Mouse (Mus musculus) lung, adult 2 months (tissue): ENCODE data around the gene Polr2c. TPM values are rescaled to one million over a fixed set of nuclear protein-coding genes. Genes with fewer than 3 reads are reported as not detected.
"Not testable (repeated sequence)": the region's sequence is repeated elsewhere in the genome, so short reads cannot be mapped to it uniquely, and the experiment has no call there.

Source experiments
- DNase-seq: peaks from one replicate; pipeline ENCODE4 v3.0.0; 2022
- H3K4me1 ChIP-seq: fragments of 200-500 bp; 2 replicates; pipeline ENCODE4 v1.6.1; 2011; ENCODE audit warnings: low read length; ENCODE audit not compliant: control insufficient read depth, insufficient read depth
- H3K4me3 ChIP-seq: fragments of 200-500 bp; replicated peaks from 2 replicates; pipeline ENCODE3; 2011; ENCODE audit warnings: low read depth, mild to moderate bottlenecking, control low read depth, low read length; ENCODE audit errors: extremely low read depth
- CTCF ChIP-seq: fragments of 200-500 bp; IDR thresholded peaks from 2 replicates; pipeline ENCODE4 v1.5.1; 2011; ENCODE audit warnings: mild to moderate bottlenecking, low read length, control low read depth; ENCODE audit not compliant: insufficient read depth
- POLR2A ChIP-seq: fragments of 200-500 bp; IDR thresholded peaks from 2 replicates; pipeline ENCODE4 v1.6.1; 2011; ENCODE audit warnings: low read depth, mild to moderate bottlenecking, control low read depth, low read length, borderline replicate concordance; ENCODE audit errors: extremely low read depth
- WGBS: fragments of 180-500 bp; shearing (Covaris S2); methylation state at CpG from one replicate; pipeline ENCODE4 v1.1.7; 2018; 5-methylcytosine and 5-hydroxymethylcytosine counted together
- polyA plus RNA-seq: library from polyadenylated mRNA; depleted of rRNA; stranded (reverse); fragments of >200 nt; gene quantifications from 2 replicates; pipeline ENCODE4 v1.2.3, GENCODE M21; 2012

The Polr2c gene
- polyA plus RNA-seq, 1 experiment: 105 TPM

- Histone ChIP-seq H3K4me3 (no peak overlapping the region), H3K4me1 (no peaks in the 10 kb centered on the region)
- no peak for DNase-seq
- 89% methylated on average over 7 of the region's 7 CpGs for WGBS
- TF ChIP-seq CTCF: no peak
- TF ChIP-seq POLR2A: no peak
Observed at GRCm38 (mm10) chr8:94820553-94820952, 36.7 kb upstream of the Polr2c start.

- Histone ChIP-seq H3K4me3 (no peak overlapping the region), H3K4me1 (no peaks in the 10 kb centered on the region)
- TF ChIP-seq POLR2A (no peak), CTCF (no peak)
- 95% methylated on average over 2 of the region's 2 CpGs for WGBS
- DNase-seq: no peak
Observed at GRCm38 (mm10) chr8:94821381-94821780, 35.9 kb upstream of the Polr2c start.

- peak; percentile 86 for TF ChIP-seq CTCF
- no peak for TF ChIP-seq POLR2A
- DNase-seq: peak; percentile 66
- WGBS: 79% methylated on average over 23 of the region's 23 CpGs
- H3K4me1 ChIP-seq: no peaks in the 10 kb centered on the region
- no peak overlapping the region for H3K4me3 ChIP-seq
Observed at GRCm38 (mm10) chr8:94822637-94823560, 34.4 kb upstream of the Polr2c start.

- no peak for DNase-seq
- no peak overlapping the region for H3K4me3 ChIP-seq
- 73% methylated on average over 6 of the region's 6 CpGs for WGBS
- TF ChIP-seq POLR2A: no peak
- TF ChIP-seq CTCF: no peak
- H3K4me1 ChIP-seq: no peaks in the 10 kb centered on the region
Observed at GRCm38 (mm10) chr8:94825170-94825569, 32.1 kb upstream of the Polr2c start.

DNA sequence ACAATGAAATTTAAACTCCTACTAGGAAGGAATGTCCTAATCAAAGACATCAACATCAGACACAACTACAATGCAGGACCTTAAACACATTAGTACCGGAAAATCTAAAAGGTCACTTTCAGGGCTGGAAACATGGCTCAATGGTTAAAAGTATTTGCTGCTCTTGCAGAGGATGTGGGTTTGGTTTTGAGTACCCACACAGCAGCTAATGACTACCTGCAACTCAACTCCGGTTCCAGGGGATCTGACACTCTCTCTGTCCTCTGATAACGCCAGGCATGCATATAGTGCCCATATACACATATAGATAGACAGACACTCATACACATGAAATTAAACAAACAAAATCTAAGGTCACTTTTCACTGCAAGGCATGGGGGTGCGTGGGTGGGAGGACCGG lies 31.0 kb upstream of the Polr2c start:
- Histone ChIP-seq H3K4me3 (no peak overlapping the region), H3K4me1 (no peaks in the 10 kb centered on the region)
- 93% methylated on average over 5 of the region's 5 CpGs for WGBS
- no peak for TF ChIP-seq POLR2A
- TF ChIP-seq CTCF: no peak
- no peak for DNase-seq

DNA sequence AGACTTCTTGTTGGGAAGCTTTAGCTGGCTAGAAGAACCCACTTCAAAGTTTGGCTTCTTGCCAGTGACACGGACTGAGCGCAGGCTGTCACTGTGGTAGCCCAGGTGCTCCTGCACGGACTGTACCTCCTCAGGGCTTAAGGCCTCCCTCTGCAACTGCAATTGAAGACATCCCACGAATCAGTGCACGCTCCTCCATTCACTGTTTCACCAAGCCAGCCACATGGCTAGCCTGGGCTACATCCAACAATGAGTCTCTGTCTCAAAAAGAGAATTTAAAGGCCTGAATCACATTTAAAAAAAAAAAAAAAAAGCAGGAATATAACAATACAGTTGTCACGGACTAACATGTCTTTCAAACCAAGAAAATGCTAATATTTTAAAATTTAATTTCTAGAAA lies 29.0 kb upstream of the Polr2c start:
- 81% methylated on average over 6 of the region's 6 CpGs for WGBS

DNA sequence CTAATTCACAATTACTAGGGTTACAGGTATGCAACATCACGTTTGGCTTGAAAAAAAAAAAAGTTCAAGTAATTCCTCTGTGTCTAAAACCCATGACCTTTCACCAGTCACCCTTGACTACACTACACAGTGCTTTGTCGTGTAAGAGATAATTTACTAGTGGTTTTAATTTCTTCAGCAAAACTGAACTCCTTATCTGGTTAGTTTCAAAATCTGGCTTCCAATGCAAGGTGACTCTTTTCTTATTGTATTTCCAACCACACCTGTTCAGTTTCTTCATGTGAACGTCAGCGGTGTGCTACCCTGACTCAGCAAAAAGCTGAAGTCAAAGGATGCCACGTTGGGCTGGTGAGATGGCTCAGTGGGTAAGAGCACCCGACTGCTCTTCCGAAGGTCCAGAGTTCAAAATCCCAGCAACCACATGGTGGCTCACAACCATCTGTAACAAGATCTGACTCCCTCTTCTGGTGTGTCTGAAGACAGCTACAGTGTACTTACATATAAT lies 23.3 kb upstream of the Polr2c start:
- 70% methylated on average over 7 of the region's 7 CpGs for WGBS

More for the DNA sequence above, 29.0 kb upstream of the Polr2c start:
- no peak for TF ChIP-seq POLR2A
- no peak for TF ChIP-seq CTCF
- DNase-seq: no peak
- Histone ChIP-seq H3K4me1 (no peaks in the 10 kb centered on the region), H3K4me3 (no peak overlapping the region)

DNA sequence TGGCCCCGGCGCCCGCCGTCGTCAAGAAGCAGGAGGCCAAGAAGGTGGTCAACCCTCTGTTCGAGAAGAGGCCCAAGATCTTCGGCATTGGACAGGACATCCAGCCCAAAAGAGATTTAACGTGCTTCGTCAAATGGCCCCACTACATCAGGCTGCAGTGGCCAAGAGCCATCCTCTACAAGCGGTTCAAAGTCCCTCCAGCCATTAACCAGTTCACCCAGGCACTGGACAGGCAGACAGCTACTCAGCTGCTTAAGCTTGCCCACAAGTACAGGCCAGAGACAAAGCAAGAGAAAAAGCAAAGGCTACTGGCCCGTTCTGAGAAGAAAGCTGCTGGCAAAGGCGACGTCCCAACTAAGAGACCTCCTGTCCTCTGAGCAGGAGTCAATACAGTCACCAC lies 21.5 kb upstream of the Polr2c start:
- WGBS: 94% methylated on average over 13 of the region's 13 CpGs
- H3K4me3 ChIP-seq, DNase-seq, H3K4me1 ChIP-seq: not testable (repeated sequence)

More for the DNA sequence above, 23.3 kb upstream of the Polr2c start:
- not testable (repeated sequence) for H3K4me3 ChIP-seq, DNase-seq, H3K4me1 ChIP-seq

- no peaks in the 10 kb centered on the region; the same call in 1 of the 2 replicates for H3K4me1 ChIP-seq
- 54% methylated on average over 11 of the region's 11 CpGs for WGBS
- no peak for DNase-seq
- TF ChIP-seq POLR2A: no peak
- TF ChIP-seq CTCF: no peak
- H3K4me3 ChIP-seq: no peak overlapping the region
Observed at GRCm38 (mm10) chr8:94836456-94837240, 20.6 kb upstream of the Polr2c start.
